Mouse (Mus musculus): ENCODE data around the gene Msgn1.

Gene Msgn1

GRCm38 (mm10) chr12:11200711-11201110 is 8.1 kb downstream of the Msgn1 start:
- no peak for DNase-seq (ENCODE audit: extremely low spot score, low spot score)

DNA sequence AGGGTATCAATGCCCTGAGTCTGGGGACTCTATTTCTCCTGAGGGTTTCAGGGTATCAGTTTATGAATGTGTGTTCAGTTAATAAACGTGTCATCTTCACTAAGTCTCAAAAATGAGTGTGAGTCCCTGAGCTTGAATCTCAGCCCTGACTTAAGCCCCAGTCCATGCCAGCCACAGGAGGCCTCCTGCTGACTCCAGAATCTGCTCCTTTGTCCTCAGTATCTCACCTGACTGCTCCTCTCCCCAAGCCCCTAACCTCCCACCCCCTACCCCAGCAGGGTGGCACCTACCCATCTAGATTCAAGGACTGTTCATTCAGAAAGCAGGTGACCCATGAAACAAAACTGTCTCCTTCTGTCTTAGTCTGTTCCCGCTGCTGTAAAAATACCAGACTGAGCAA is 10.2 kb downstream of the Msgn1 start:
- no peak for DNase-seq (ENCODE audit: extremely low spot score, low spot score)

- DNase-seq (ENCODE audit: extremely low spot score, low spot score) = no peak
Observed at GRCm38 (mm10) chr12:11198026-11198425, 10.7 kb downstream of the Msgn1 start.

- no peak for DNase-seq (ENCODE audit: extremely low spot score, low spot score)
Observed at GRCm38 (mm10) chr12:11196830-11197229, 11.9 kb downstream of the Msgn1 start.

GRCm38 (mm10) chr12:11196142-11196597 is 12.6 kb downstream of the Msgn1 start:
- peak; percentile 88 for DNase-seq (ENCODE audit: extremely low spot score, low spot score)

DNA sequence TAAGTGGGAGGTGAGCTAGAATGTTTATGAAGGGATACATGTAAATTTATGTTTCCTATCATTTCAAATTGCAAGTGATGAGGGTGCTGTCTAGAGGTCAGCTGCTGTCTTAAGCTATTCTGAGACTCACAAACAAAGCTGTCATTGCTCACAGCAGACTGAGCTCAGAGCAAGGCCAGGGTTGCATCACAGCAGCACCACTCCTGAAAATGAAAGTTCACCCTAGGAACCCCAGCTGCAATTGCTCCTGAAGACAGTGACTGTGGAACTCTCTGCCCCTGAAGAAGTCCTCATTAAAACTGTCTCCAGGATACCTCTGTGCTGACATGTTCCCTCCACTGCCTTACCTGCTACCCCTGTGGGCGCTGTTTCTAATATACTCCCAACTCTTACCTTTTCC is 13.7 kb downstream of the Msgn1 start:
- DNase-seq (ENCODE audit: extremely low spot score, low spot score) = no peak

- peak; percentile 90 for DNase-seq (ENCODE audit: extremely low spot score, low spot score)
Observed at GRCm38 (mm10) chr12:11178486-11179154, 30.2 kb downstream of the Msgn1 start.

DNA sequence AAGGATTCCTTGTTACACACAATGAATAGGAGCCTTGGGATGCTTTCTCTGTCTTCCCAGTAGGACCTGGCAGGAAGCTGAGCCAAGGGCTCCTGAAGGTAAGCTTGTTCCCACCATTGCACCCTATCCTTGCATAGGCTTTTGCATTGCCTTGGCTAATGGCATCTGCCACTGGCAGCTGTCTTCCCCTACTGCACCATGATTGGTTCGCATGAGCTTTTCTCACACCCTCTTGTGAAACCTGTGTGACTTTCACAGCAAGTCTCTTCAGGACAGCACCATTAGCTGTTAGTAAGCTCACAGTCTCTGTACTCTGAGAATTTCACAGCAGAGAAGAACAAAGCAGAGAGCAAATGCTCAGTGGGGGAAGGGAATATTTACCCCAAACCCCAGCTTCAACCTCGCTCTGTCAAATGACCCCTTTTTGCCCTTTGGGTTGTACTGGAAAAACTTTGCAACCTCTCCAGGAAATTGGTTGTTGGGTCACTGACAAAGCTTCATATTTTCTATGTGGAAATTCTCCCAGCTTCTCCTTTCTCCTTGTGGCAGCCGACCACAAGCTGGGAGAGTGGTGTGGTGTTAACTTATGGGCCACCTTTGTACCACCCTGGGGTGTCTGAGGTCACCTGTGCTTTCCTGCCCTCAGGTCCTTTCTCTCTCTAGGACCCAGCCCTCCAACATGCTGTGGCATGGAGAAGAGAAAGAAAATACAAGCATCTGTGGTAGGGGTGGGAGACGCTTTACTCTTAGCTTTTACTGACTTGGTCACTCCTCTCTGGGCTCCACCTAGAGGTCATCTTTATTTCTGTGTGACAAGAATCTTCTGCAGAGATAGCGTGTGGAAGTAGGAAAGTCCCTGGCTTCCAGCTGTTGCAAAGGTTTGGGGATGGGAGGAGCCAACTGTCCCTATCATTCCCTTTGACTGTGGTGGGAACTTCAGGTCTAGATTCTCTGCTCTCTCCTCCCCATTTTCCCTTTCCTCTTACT is 31.1 kb downstream of the Msgn1 start:
- no peak for DNase-seq (ENCODE audit: extremely low spot score, low spot score)

GRCm38 (mm10) chr12:11158670-11159069 is 50.1 kb downstream of the Msgn1 start:
- no peak for DNase-seq (ENCODE audit: extremely low spot score, low spot score)
